Mouse (Mus musculus): Measurements from ENCODE around the gene Abhd12. TPM values are rescaled to one million over a fixed set of nuclear protein-coding genes. Genes with fewer than 3 reads are reported as not detected.

Gene Abhd12
- polyA plus RNA-seq, 1 experiment from 2014 or later: 60.1 TPM

GRCm38 (mm10) chr2:150839686-150840471 lies 64.7 kb downstream of the Abhd12 start:
- H3K27me3 ChIP-seq: no peaks in the 10 kb centered on the region
- peaks cover 34% of the 10 kb centered on the region for H3K36me3 ChIP-seq (replicated peaks)
- no peaks in the 10 kb centered on the region for H3K9me3 ChIP-seq
- WGBS: 85% methylated on average over 12 of the region's 12 CpGs
- H3K4me2 ChIP-seq: no peak overlapping the region
- no peak for ATAC-seq (ENCODE audit: low FRiP score)
- peaks cover under 1% of the 10 kb centered on the region; the same call in 1 of the 2 replicates for H3K4me1 ChIP-seq
- no peak overlapping the region for H3K9ac ChIP-seq
- H3K4me3 ChIP-seq (replicated peaks): no peak overlapping the region
- no peak overlapping the region for H3K27ac ChIP-seq

- 90% methylated on average over 3 of the region's 3 CpGs for WGBS
- H3K9me3 ChIP-seq: no peaks in the 10 kb centered on the region
- H3K4me2 ChIP-seq: no peak overlapping the region
- H3K4me1 ChIP-seq: no peaks in the 10 kb centered on the region
- ATAC-seq (ENCODE audit: low FRiP score): no peak
- H3K27me3 ChIP-seq: no peaks in the 10 kb centered on the region
- H3K4me3 ChIP-seq (replicated peaks): no peak overlapping the region
- H3K36me3 ChIP-seq (replicated peaks): peaks cover 47% of the 10 kb centered on the region
- H3K9ac ChIP-seq: no peak overlapping the region
- no peak overlapping the region for H3K27ac ChIP-seq
These were observed 66.8 kb downstream of the Abhd12 start for GRCm38 (mm10) chr2:150837781-150838180.

- no peak overlapping the region for H3K4me3 ChIP-seq (replicated peaks)
- WGBS: 72% methylated on average over 15 of the region's 15 CpGs
- H3K27ac ChIP-seq: no peak overlapping the region
- no peak for ATAC-seq (ENCODE audit: low FRiP score)
- H3K4me2 ChIP-seq: no peak overlapping the region
- H3K9me3 ChIP-seq: no peaks in the 10 kb centered on the region
- H3K4me1 ChIP-seq: no peaks in the 10 kb centered on the region
- peaks cover 56% of the 10 kb centered on the region for H3K36me3 ChIP-seq (replicated peaks)
- no peak overlapping the region for H3K9ac ChIP-seq
- H3K27me3 ChIP-seq: no peaks in the 10 kb centered on the region
These were observed 67.6 kb downstream of the Abhd12 start for GRCm38 (mm10) chr2:150836906-150837305.

- peaks cover 65% of the 10 kb centered on the region for H3K36me3 ChIP-seq (replicated peaks)
- no peak for ATAC-seq (ENCODE audit: low FRiP score)
- no peak overlapping the region for H3K9ac ChIP-seq
- no peak overlapping the region for H3K4me3 ChIP-seq (replicated peaks)
- H3K27me3 ChIP-seq: no peaks in the 10 kb centered on the region
- no peak overlapping the region for H3K4me2 ChIP-seq
- H3K27ac ChIP-seq: no peak overlapping the region
- H3K4me1 ChIP-seq: no peaks in the 10 kb centered on the region
- WGBS: 95% methylated on average over 4 of the region's 4 CpGs
- no peaks in the 10 kb centered on the region for H3K9me3 ChIP-seq
These were observed 68.6 kb downstream of the Abhd12 start for GRCm38 (mm10) chr2:150835975-150836374.

GRCm38 (mm10) chr2:150834616-150835015 lies 69.9 kb downstream of the Abhd12 start:
- H3K9ac ChIP-seq: no peak overlapping the region
- no peaks in the 10 kb centered on the region for H3K27me3 ChIP-seq
- 96% methylated on average over 7 of the region's 7 CpGs for WGBS
- H3K36me3 ChIP-seq (replicated peaks): peaks cover 79% of the 10 kb centered on the region
- ATAC-seq (ENCODE audit: low FRiP score): no peak
- H3K27ac ChIP-seq: no peak overlapping the region
- H3K9me3 ChIP-seq: no peaks in the 10 kb centered on the region
- no peak overlapping the region for H3K4me3 ChIP-seq (replicated peaks)
- H3K4me2 ChIP-seq: no peak overlapping the region
- H3K4me1 ChIP-seq: no peaks in the 10 kb centered on the region

- Histone ChIP-seq H3K9ac (no peak overlapping the region), H3K27ac (no peak overlapping the region), H3K27me3 (no peaks in the 10 kb centered on the region), H3K4me3 (replicated peaks) (no peak overlapping the region), H3K9me3 (no peaks in the 10 kb centered on the region), H3K4me2 (no peak overlapping the region), H3K4me1 (no peaks in the 10 kb centered on the region), H3K36me3 (replicated peaks) (peaks cover 88% of the 10 kb centered on the region)
- no peak for ATAC-seq (ENCODE audit: low FRiP score)
- 91% methylated on average over 7 of the region's 7 CpGs for WGBS
These were observed 72.5 kb downstream of the Abhd12 start for GRCm38 (mm10) chr2:150832029-150832428.

GRCm38 (mm10) chr2:150830911-150831441 lies 73.6 kb downstream of the Abhd12 start:
- ATAC-seq (ENCODE audit: low FRiP score): no peak
- no peak overlapping the region for H3K27ac ChIP-seq
- H3K4me3 ChIP-seq (replicated peaks): no peak overlapping the region
- no peaks in the 10 kb centered on the region for H3K9me3 ChIP-seq
- no peaks in the 10 kb centered on the region for H3K4me1 ChIP-seq
- H3K27me3 ChIP-seq: no peaks in the 10 kb centered on the region
- 85% methylated on average over 3 of the region's 3 CpGs for WGBS
- H3K36me3 ChIP-seq (replicated peaks): peaks cover 93% of the 10 kb centered on the region
- H3K4me2 ChIP-seq: no peak overlapping the region
- no peak overlapping the region for H3K9ac ChIP-seq

- H3K27ac ChIP-seq: no peak overlapping the region
- H3K9ac ChIP-seq: no peak overlapping the region
- H3K4me1 ChIP-seq: no peaks in the 10 kb centered on the region
- H3K4me3 ChIP-seq (replicated peaks): no peak overlapping the region
- 86% methylated on average over 2 of the region's 2 CpGs for WGBS
- peaks cover 93% of the 10 kb centered on the region for H3K36me3 ChIP-seq (replicated peaks)
- no peak overlapping the region for H3K4me2 ChIP-seq
- no peak for ATAC-seq (ENCODE audit: low FRiP score)
- H3K9me3 ChIP-seq: no peaks in the 10 kb centered on the region
- no peaks in the 10 kb centered on the region for H3K27me3 ChIP-seq
These were observed 74.5 kb downstream of the Abhd12 start for GRCm38 (mm10) chr2:150830011-150830410.

GRCm38 (mm10) chr2:150828654-150829053 lies 75.9 kb downstream of the Abhd12 start:
- no peaks in the 10 kb centered on the region for H3K4me1 ChIP-seq
- no peak for ATAC-seq (ENCODE audit: low FRiP score)
- H3K9ac ChIP-seq: no peak overlapping the region
- peaks cover 93% of the 10 kb centered on the region for H3K36me3 ChIP-seq (replicated peaks)
- no peaks in the 10 kb centered on the region for H3K27me3 ChIP-seq
- no peak overlapping the region for H3K4me3 ChIP-seq (replicated peaks)
- no peaks in the 10 kb centered on the region for H3K9me3 ChIP-seq
- no peak overlapping the region for H3K27ac ChIP-seq
- 87% methylated on average over 4 of the region's 4 CpGs for WGBS
- no peak overlapping the region for H3K4me2 ChIP-seq

GRCm38 (mm10) chr2:150828164-150828563 lies 76.4 kb downstream of the Abhd12 start:
- 85% methylated on average over 3 of the region's 3 CpGs for WGBS
- Histone ChIP-seq H3K4me2 (no peak overlapping the region), H3K9ac (no peak overlapping the region), H3K4me3 (replicated peaks) (no peak overlapping the region), H3K9me3 (no peaks in the 10 kb centered on the region), H3K27ac (no peak overlapping the region), H3K27me3 (no peaks in the 10 kb centered on the region), H3K4me1 (no peaks in the 10 kb centered on the region), H3K36me3 (replicated peaks) (peaks cover 92% of the 10 kb centered on the region)
- no peak for ATAC-seq (ENCODE audit: low FRiP score)

- Histone ChIP-seq H3K36me3 (replicated peaks) (peaks cover 84% of the 10 kb centered on the region), H3K27ac (no peak overlapping the region), H3K9me3 (no peaks in the 10 kb centered on the region), H3K4me3 (replicated peaks) (no peak overlapping the region), H3K9ac (no peak overlapping the region), H3K4me2 (no peak overlapping the region), H3K27me3 (no peaks in the 10 kb centered on the region), H3K4me1 (no peaks in the 10 kb centered on the region)
- no peak for ATAC-seq (ENCODE audit: low FRiP score)
- 90% methylated on average over 3 of the region's 3 CpGs for WGBS
These were observed 78.1 kb downstream of the Abhd12 start for GRCm38 (mm10) chr2:150826426-150826825.

GRCm38 (mm10) chr2:150822987-150823386 lies 81.6 kb downstream of the Abhd12 start:
- Histone ChIP-seq H3K9ac (no peak overlapping the region), H3K4me3 (replicated peaks) (no peak overlapping the region), H3K4me2 (no peak overlapping the region), H3K36me3 (replicated peaks) (peaks cover 84% of the 10 kb centered on the region), H3K9me3 (no peaks in the 10 kb centered on the region), H3K4me1 (no peaks in the 10 kb centered on the region), H3K27ac (no peak overlapping the region), H3K27me3 (no peaks in the 10 kb centered on the region)
- ATAC-seq (ENCODE audit: low FRiP score): no peak
- 88% methylated on average over 8 of the region's 8 CpGs for WGBS

- WGBS: 92% methylated on average over 8 of the region's 8 CpGs
- Histone ChIP-seq H3K4me2 (no peak overlapping the region), H3K9ac (no peak overlapping the region), H3K9me3 (no peaks in the 10 kb centered on the region), H3K4me3 (replicated peaks) (no peak overlapping the region), H3K4me1 (no peaks in the 10 kb centered on the region), H3K36me3 (replicated peaks) (peaks cover 84% of the 10 kb centered on the region), H3K27ac (no peak overlapping the region), H3K27me3 (no peaks in the 10 kb centered on the region)
- ATAC-seq (ENCODE audit: low FRiP score): no peak
These were observed 83.8 kb downstream of the Abhd12 start for GRCm38 (mm10) chr2:150820720-150821119.

Data from forebrain, embryonic 12.5 days (tissue).